Mouse (Mus musculus) lung, postnatal 0 days (tissue): ENCODE results near the gene Dcun1d1.

Source experiments
- CTCF ChIP-seq: IDR thresholded peaks from 2 replicates; pipeline ENCODE4 v1.5.1; 2016; ENCODE audit warnings: antibody characterized with exemption, mild to moderate bottlenecking
- EP300 ChIP-seq: IDR thresholded peaks from 2 replicates; pipeline ENCODE4 v1.6.1; 2016; ENCODE audit warnings: antibody characterized with exemption, mild to moderate bottlenecking, control low read depth

GRCm38 (mm10) chr3:35940047-35940446, 2.8 kb upstream of the Dcun1d1 start:
- TF ChIP-seq CTCF (no peak), EP300 (no peak)
